Mouse (Mus musculus) embryonic fibroblast, embryonic 13.5 days (primary cell): ENCODE results near the gene Rpa3. TPM values are rescaled to one million over a fixed set of nuclear protein-coding genes. Genes with fewer than 3 reads are reported as not detected.

Experiments
- H3K27ac ChIP-seq: 2 replicates; pipeline ENCODE4 v1.5.1; 2012; ENCODE audit warnings: low read length, control low read depth, inconsistent platforms; ENCODE audit not compliant: insufficient read depth
- H3K4me1 ChIP-seq: 2 replicates; pipeline ENCODE4 v1.6.1; 2011; ENCODE audit warnings: low read length; ENCODE audit not compliant: control insufficient read depth, insufficient read depth
- H3K4me3 ChIP-seq: 2 replicates; pipeline ENCODE4 v1.5.1; 2011; ENCODE audit warnings: mild to moderate bottlenecking, control low read depth, low read length; ENCODE audit not compliant: insufficient read depth
- CTCF ChIP-seq: IDR thresholded peaks from 2 replicates; pipeline ENCODE4 v1.5.1; 2011; ENCODE audit warnings: mild to moderate bottlenecking, control low read depth, low read length, moderate library complexity, borderline replicate concordance; ENCODE audit not compliant: insufficient read depth
- POLR2A ChIP-seq: IDR thresholded peaks from 2 replicates; pipeline ENCODE4 v1.6.1; 2011; ENCODE audit warnings: low read depth, mild to moderate bottlenecking, control low read depth, low read length, moderate library complexity
- polyA plus RNA-seq: library from polyadenylated mRNA; stranded (reverse); fragments of >200 nt; gene quantifications from 2 replicates; pipeline ENCODE4 v1.2.4, GENCODE M21; 2011; ENCODE audit warnings: low read depth; ENCODE audit not compliant: missing spikeins, insufficient read length

Rpa3 gene
- polyA plus RNA-seq, 1 experiment: 77.1 TPM

- no peak for TF ChIP-seq POLR2A
- TF ChIP-seq CTCF: no peak
Observed at GRCm38 (mm10) chr6:8278426-8279002, 19.5 kb upstream of the Rpa3 start.

DNA sequence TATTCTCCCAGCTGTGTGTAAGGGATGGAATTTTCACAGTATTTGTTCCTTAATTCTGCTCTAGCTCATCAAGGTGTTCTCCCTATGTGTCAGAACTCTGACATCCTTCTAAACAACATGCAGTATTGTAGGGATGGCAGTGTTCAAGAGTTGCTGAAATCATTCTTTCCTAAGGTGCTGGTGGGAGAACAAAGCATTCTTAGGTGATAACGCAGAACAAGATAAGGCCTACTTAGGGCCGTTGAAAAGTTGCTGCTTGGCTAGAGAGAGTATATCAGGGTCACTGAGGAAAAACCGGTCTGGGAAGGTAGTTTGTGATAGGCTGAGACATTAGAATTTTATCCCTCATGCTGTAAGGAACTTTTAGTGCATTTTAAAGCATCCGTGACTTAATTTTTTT is 17.5 kb upstream of the Rpa3 start:
- H3K27ac ChIP-seq: no peak overlapping the region
- no peak overlapping the region for H3K4me3 ChIP-seq
- H3K4me1 ChIP-seq: no peaks in the 10 kb centered on the region
- TF ChIP-seq POLR2A (no peak), CTCF (no peak)

More at GRCm38 (mm10) chr6:8278426-8279002, 19.5 kb upstream of the Rpa3 start:
- Histone ChIP-seq H3K4me1 (no peaks in the 10 kb centered on the region), H3K4me3 (no peak overlapping the region), H3K27ac (no peak overlapping the region)

GRCm38 (mm10) chr6:8275098-8275497 is 16.1 kb upstream of the Rpa3 start:
- no peak overlapping the region for H3K27ac ChIP-seq
- H3K4me1 ChIP-seq: no peaks in the 10 kb centered on the region
- TF ChIP-seq CTCF: no peak
- no peak overlapping the region for H3K4me3 ChIP-seq

- TF ChIP-seq CTCF (no peak), POLR2A (no peak)
- Histone ChIP-seq H3K4me1 (no peaks in the 10 kb centered on the region), H3K4me3 (no peak overlapping the region), H3K27ac (no peak overlapping the region)
Observed at GRCm38 (mm10) chr6:8274387-8275054, 15.5 kb upstream of the Rpa3 start.

GRCm38 (mm10) chr6:8271047-8271446 is 12.1 kb upstream of the Rpa3 start:
- H3K4me1 ChIP-seq: no peaks in the 10 kb centered on the region; the same call in 1 of the 2 replicates
- TF ChIP-seq CTCF (no peak), POLR2A (no peak)
- H3K4me3 ChIP-seq: no peak overlapping the region
- H3K27ac ChIP-seq: no peak overlapping the region

- H3K4me3 ChIP-seq: peak overlapping the region; percentile 70
- TF ChIP-seq CTCF: no peak
- no peak overlapping the region for H3K27ac ChIP-seq
- no peaks in the 10 kb centered on the region for H3K4me1 ChIP-seq
Observed at GRCm38 (mm10) chr6:8259667-8260044, 683 bp upstream of the Rpa3 start.

DNA sequence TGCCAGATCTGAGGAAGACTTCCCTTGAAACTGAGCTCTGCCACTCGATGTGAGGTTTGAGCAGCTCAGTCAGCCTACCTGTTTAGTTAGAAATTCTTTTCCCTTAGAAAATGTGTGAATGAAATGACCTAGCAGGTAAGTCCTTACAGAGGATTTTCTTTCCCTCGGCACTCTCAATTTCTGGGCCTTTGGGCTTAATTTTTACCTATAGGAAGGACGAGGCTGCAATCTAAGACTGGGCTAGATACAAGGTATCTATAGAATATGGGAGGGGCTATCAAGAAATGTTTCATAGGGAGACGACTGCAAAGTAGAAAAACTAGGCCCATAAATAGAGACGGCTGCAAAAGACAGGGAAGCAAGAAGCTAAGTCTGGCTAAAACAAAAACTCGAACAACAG is 657 bp downstream of the Rpa3 start:
- no peak overlapping the region for H3K27ac ChIP-seq
- TF ChIP-seq CTCF (no peak), POLR2A (no peak)
- peak overlapping the region; percentile 89 for H3K4me3 ChIP-seq
- no peaks in the 10 kb centered on the region for H3K4me1 ChIP-seq

DNA sequence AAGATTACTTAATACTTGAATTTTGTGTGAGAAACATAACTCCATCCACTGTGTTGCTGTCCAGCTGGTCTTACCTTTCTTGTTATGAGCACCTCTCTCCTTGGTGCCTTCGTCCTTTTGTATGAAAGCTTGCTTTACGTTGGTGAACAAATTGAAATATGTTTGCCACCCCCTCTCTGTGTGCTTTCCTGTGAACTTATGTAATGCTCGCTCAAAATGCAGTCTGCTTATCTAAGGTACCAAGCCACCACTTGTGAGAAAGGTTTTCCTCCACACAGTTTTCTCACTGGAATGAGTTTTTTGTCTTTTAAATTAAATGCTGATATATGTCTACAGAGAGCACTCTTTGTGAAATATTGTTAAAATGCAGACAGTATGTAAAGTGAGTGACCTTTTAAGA is 30.4 kb downstream of the Rpa3 start:
- no peak overlapping the region for H3K27ac ChIP-seq
- H3K4me1 ChIP-seq: no peaks in the 10 kb centered on the region
- no peak for TF ChIP-seq POLR2A
- no peak for TF ChIP-seq CTCF
- no peak overlapping the region for H3K4me3 ChIP-seq

DNA sequence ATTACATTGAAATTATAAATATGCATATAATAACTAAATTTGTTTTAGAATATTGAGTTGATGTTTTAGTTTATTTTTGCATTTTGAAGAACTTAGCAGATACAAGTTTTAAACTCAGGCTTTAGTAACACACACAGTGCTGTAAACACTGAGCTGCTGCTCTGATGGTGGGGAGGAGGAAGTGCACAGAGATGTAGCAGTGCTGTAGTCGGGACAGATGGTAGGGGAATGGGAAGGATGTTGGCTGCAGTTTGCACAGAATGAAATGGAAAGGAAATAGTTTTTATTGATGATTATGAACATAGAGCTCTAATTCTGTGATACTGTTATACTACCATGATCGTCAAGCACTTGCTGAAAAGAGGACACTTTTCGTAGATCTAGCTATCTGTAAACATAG is 31.9 kb downstream of the Rpa3 start:
- H3K4me3 ChIP-seq: no peak overlapping the region
- H3K4me1 ChIP-seq: no peaks in the 10 kb centered on the region
- H3K27ac ChIP-seq: no peak overlapping the region
- no peak for TF ChIP-seq POLR2A
- TF ChIP-seq CTCF: no peak

GRCm38 (mm10) chr6:8210661-8211060 is 48.3 kb downstream of the Rpa3 start:
- H3K27ac ChIP-seq: no peak overlapping the region
- no peak for TF ChIP-seq CTCF
- TF ChIP-seq POLR2A: no peak
- H3K4me3 ChIP-seq: peak overlapping the region; percentile 11; the same call in 1 of the 2 replicates
- H3K4me1 ChIP-seq: no peaks in the 10 kb centered on the region

DNA sequence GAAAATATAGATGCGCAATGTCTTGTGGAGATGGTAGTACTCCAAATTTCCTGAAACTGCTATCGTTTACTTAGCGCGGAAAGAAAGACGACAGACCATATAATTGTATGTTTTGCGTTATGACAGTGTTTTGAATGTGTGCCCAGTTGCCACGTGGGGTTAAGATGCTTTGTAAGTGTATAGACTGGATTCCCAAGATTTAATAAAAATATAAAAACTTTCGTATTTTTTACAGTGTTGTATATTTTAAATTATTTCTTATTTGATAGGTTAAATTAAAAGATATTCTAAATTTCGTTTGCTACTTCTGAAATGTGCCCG is 49.1 kb downstream of the Rpa3 start:
- no peaks in the 10 kb centered on the region for H3K4me1 ChIP-seq
- TF ChIP-seq POLR2A (no peak), CTCF (no peak)
- peak overlapping the region; percentile 88 for H3K4me3 ChIP-seq
- 0 out of 2 replicates have a peak overlapping the region, but pooled peaks have one; percentile 58 for H3K27ac ChIP-seq
